ENCODE assay signal across 9 mouse cellular contexts in genomic region chr14:51632426-51632825, GRCm38 (mm10). TPM values are rescaled to one million over a fixed set of nuclear protein-coding genes. Genes with fewer than 3 reads are reported as not detected.
DNase-seq lines count a peak whose midpoint lies in the region.
"Not testable (repeated sequence)": the region's sequence is repeated elsewhere in the genome, so short reads cannot be mapped to it uniquely, and the experiment has no call there.
"Had no signal": no experiment of that assay in that cellular context is flagged by ENCODE, and none has a peak within 500 bp of the region (broad histone marks: within the 10 kb centered on the region; RNA-seq: fewer than 3 reads in every experiment).

No protein-coding gene starts in this region.

- intact Hi-C loops in left cerebral cortex, postnatal 36 days (cut with DNase I): not testable (repeated sequence)

- peak; percentile 4 for DNase-seq in adrenal gland, postnatal 14 days
- DNase-seq in frontal cortex, postnatal 10 days (ENCODE audit: low spot score in 2 of 2): peak; percentile 8 to 13
- DNase-seq in heart, adult 9 months (ENCODE audit: low spot score in 2 of 2): peak; percentile 16 to 17
- peak; percentile 2 to 40 for DNase-seq in kidney, postnatal 25 days
- peak; percentile 6 to 20 for DNase-seq in left cerebral cortex, postnatal 36 days (ENCODE audit: low spot score in 2 of 2)
- peak; percentile 6 for DNase-seq in ovary, postnatal 36 days (ENCODE audit: low spot score)
- peak; percentile 14 for DNase-seq in testis, postnatal 14 days (ENCODE audit: low spot score)
- DNase-seq in urinary bladder, postnatal 4 days (ENCODE audit: low spot score in 2 of 2): peak; percentile 49 to 75

RNA-seq across cellular contexts. Expression of gene Gm4181, which starts 3.0 kb away (rescaled TPM):
- total RNA-seq in adrenal gland, postnatal 14 days (2021): not detected in 2 replicates
- total RNA-seq in left cerebral cortex, postnatal 36 days (2021): not detected
- total RNA-seq: adrenal gland, postnatal 36 days had no signal

RNA-seq across cellular contexts. Expression of gene Gm17078, which starts 21.3 kb away (rescaled TPM):
- total RNA-seq in adrenal gland, postnatal 14 days (2021): not detected in 2 replicates
- total RNA-seq in left cerebral cortex, postnatal 36 days (2021): not detected
- total RNA-seq: adrenal gland, postnatal 36 days had no signal

RNA-seq across cellular contexts. Expression of gene Gm17174, which starts 40.5 kb away (rescaled TPM):
- total RNA-seq in adrenal gland, postnatal 14 days (2021): not detected in 2 replicates
- total RNA-seq in left cerebral cortex, postnatal 36 days (2021): not detected
- total RNA-seq: adrenal gland, postnatal 36 days had no signal

RNA-seq across cellular contexts. Expression of gene Gm17175, which starts 58.6 kb away (rescaled TPM):
- total RNA-seq in adrenal gland, postnatal 14 days (2021): not detected in 2 replicates
- not detected for total RNA-seq in left cerebral cortex, postnatal 36 days (2021)
- total RNA-seq: adrenal gland, postnatal 36 days had no signal

Comparison
In these comparisons a context has a peak if more than half of its experiments do, and no peak if none do; other contexts are left out.
1. Peak in every context shown above with its lines: DNase-seq.
2. DNase-seq: peak in every context shown above with its lines; median percentile 62 in urinary bladder, postnatal 4 days; 21 in kidney, postnatal 25 days; 16 in heart, adult 9 months; 14 in testis, postnatal 14 days; 13 in left cerebral cortex, postnatal 36 days; 10 in frontal cortex, postnatal 10 days; 6 in ovary, postnatal 36 days; 4 in adrenal gland, postnatal 14 days.